Mouse (Mus musculus): Measurements from ENCODE around the gene Cldn24. TPM values are rescaled to one million over a fixed set of nuclear protein-coding genes. Genes with fewer than 3 reads are reported as not detected.

The Cldn24 gene
- polyA plus RNA-seq, 1 experiment from 2014 or later: not detected

DNA sequence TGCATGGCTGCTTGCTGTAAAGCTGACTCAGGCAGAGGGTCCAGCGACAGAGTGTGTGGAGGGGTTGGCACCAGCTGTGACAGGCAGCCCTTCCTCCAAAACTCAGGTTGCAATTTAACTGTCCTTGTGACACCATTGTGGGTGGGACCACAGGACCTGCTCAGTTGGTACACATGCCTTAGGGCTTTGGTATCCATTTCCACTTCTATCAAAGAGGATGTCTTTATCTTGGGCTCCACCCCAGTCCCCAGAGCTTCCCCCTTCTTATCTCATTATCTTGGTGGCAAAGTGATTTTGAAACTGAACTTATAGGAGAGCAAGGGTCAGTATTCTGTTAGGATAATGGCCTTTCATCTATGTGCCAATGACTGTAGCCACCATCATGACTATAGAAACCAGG lies 12.0 kb downstream of the Cldn24 start:
- H3K27me3 ChIP-seq: no peaks in the 10 kb centered on the region
- no peak overlapping the region for H3K4me3 ChIP-seq
- no peak for ATAC-seq (ENCODE audit: insufficient number of reproducible peaks, low FRiP score, low TSS enrichment, low read depth)
- peaks cover 37% of the 10 kb centered on the region for H3K36me3 ChIP-seq
- H3K9me3 ChIP-seq: no peaks in the 10 kb centered on the region
- H3K4me2 ChIP-seq: no peak overlapping the region
- H3K4me1 ChIP-seq: peaks cover 15% of the 10 kb centered on the region; the same call in 1 of the 2 replicates
- 56% methylated on average over 1 of the region's 1 CpGs for WGBS
- no peak overlapping the region for H3K9ac ChIP-seq
- no peak overlapping the region for H3K27ac ChIP-seq

- WGBS: 83% methylated on average over 7 of the region's 7 CpGs
- peaks cover 71% of the 10 kb centered on the region for H3K36me3 ChIP-seq
- ATAC-seq (ENCODE audit: insufficient number of reproducible peaks, low FRiP score, low TSS enrichment, low read depth): no peak
- no peak overlapping the region for H3K27ac ChIP-seq
- H3K27me3 ChIP-seq: no peaks in the 10 kb centered on the region
- no peaks in the 10 kb centered on the region for H3K9me3 ChIP-seq
- no peak overlapping the region for H3K4me2 ChIP-seq
- H3K4me1 ChIP-seq: no peaks in the 10 kb centered on the region
- H3K9ac ChIP-seq: no peak overlapping the region
- no peak overlapping the region for H3K4me3 ChIP-seq
Measured at GRCm38 (mm10) chr8:47843063-47843462, 21.1 kb downstream of the Cldn24 start.

DNA sequence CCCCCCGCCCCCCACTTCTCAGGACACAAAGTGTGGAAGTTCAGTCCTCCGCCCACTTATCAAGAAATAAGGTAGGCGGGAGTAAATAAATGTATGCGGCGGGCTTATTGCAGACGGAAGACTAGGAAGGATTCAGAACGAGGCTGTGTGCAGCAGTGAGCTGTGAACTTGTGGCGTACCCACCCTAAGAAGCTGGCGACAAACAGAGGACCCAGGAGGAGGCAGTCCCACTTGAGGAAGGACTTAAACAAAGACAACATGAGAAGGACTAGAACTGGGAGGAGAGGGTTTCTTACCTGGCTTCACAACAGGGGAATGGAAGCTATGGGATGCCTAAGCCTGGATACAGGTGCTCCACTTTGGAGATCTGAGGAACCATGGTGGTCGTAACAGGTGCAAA lies 21.7 kb downstream of the Cldn24 start:
- H3K27ac ChIP-seq: no peak overlapping the region
- 95% methylated on average over 10 of the region's 10 CpGs for WGBS
- H3K27me3 ChIP-seq: no peaks in the 10 kb centered on the region
- no peaks in the 10 kb centered on the region for H3K9me3 ChIP-seq
- no peak overlapping the region for H3K4me2 ChIP-seq
- ATAC-seq (ENCODE audit: insufficient number of reproducible peaks, low FRiP score, low TSS enrichment, low read depth): no peak
- H3K36me3 ChIP-seq: peaks cover 77% of the 10 kb centered on the region
- H3K4me1 ChIP-seq: no peaks in the 10 kb centered on the region
- H3K4me3 ChIP-seq: no peak overlapping the region
- H3K9ac ChIP-seq: no peak overlapping the region

DNA sequence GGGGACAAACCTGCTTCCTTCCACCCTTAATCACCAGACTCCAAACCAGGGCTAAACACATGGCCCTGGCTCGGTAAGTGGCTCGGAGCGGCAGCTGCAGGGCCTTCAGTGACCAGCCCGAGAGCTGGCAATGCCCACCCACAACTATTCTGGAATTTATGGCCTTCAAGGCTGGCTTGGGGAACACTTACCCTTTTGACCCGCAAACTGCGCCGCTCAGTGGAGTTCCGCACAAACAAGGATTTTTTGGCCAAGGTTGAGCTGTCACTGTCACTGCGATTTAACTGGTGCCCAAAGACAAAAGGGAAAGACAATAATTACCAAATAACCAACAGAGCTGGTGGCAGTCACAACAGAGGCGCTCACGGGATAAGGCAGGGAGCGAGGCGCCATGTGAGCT lies 24.0 kb downstream of the Cldn24 start:
- no peak overlapping the region for H3K4me2 ChIP-seq
- H3K36me3 ChIP-seq: peaks cover 75% of the 10 kb centered on the region
- ATAC-seq (ENCODE audit: insufficient number of reproducible peaks, low FRiP score, low TSS enrichment, low read depth): no peak
- H3K9ac ChIP-seq: no peak overlapping the region
- no peaks in the 10 kb centered on the region for H3K9me3 ChIP-seq
- no peak overlapping the region for H3K27ac ChIP-seq
- H3K27me3 ChIP-seq: no peaks in the 10 kb centered on the region
- 66% methylated on average over 13 of the region's 13 CpGs for WGBS
- H3K4me3 ChIP-seq: no peak overlapping the region
- no peaks in the 10 kb centered on the region for H3K4me1 ChIP-seq

- no peak overlapping the region for H3K27ac ChIP-seq
- WGBS: 94% methylated on average over 14 of the region's 14 CpGs
- H3K4me1 ChIP-seq: peaks cover 8% of the 10 kb centered on the region
- peaks cover 68% of the 10 kb centered on the region for H3K36me3 ChIP-seq
- H3K4me2 ChIP-seq: no peak overlapping the region
- H3K4me3 ChIP-seq: no peak overlapping the region
- H3K27me3 ChIP-seq: no peaks in the 10 kb centered on the region
- no peaks in the 10 kb centered on the region for H3K9me3 ChIP-seq
- H3K9ac ChIP-seq: no peak overlapping the region
- ATAC-seq (ENCODE audit: insufficient number of reproducible peaks, low FRiP score, low TSS enrichment, low read depth): no peak
Measured at GRCm38 (mm10) chr8:47847161-47847560, 25.2 kb downstream of the Cldn24 start.

GRCm38 (mm10) chr8:47847931-47848330 lies 26.0 kb downstream of the Cldn24 start:
- ATAC-seq (ENCODE audit: insufficient number of reproducible peaks, low FRiP score, low TSS enrichment, low read depth): no peak
- Histone ChIP-seq H3K36me3 (peaks cover 60% of the 10 kb centered on the region), H3K4me3 (no peak overlapping the region), H3K27me3 (no peaks in the 10 kb centered on the region), H3K9me3 (no peaks in the 10 kb centered on the region), H3K4me2 (no peak overlapping the region), H3K9ac (no peak overlapping the region), H3K4me1 (peaks cover 16% of the 10 kb centered on the region), H3K27ac (no peak overlapping the region)
- WGBS: 92% methylated on average over 6 of the region's 6 CpGs

DNA sequence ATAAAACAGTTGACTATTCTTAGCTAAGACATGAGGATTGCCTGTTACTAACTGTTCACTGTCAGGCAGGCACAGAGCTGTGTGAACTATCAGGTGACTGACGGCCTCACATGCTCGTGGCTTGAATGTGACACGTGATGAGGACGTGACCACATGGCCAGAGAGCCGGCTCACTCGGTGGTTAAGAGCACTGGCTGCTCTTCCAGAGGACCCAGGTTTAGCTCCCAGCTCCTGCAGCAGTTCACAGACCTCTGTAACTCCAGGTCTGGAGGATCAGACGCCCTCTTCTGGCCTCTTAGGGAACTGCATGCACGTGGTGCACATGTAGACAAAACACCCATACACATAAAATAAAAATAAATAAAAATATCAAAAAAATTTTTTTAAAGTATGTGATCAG lies 27.9 kb downstream of the Cldn24 start:
- Histone ChIP-seq H3K4me2 (no peak overlapping the region), H3K27ac (no peak overlapping the region), H3K36me3 (peaks cover 51% of the 10 kb centered on the region), H3K4me1 (peaks cover 24% of the 10 kb centered on the region), H3K9ac (no peak overlapping the region), H3K9me3 (no peaks in the 10 kb centered on the region), H3K27me3 (no peaks in the 10 kb centered on the region), H3K4me3 (no peak overlapping the region)
- WGBS: 75% methylated on average over 8 of the region's 8 CpGs
- no peak for ATAC-seq (ENCODE audit: insufficient number of reproducible peaks, low FRiP score, low TSS enrichment, low read depth)

- Histone ChIP-seq H3K36me3 (peaks cover 48% of the 10 kb centered on the region), H3K4me3 (peak overlapping the region; percentile 25), H3K27me3 (no peaks in the 10 kb centered on the region), H3K4me1 (peaks cover 24% of the 10 kb centered on the region), H3K4me2 (peak overlapping the region; percentile 39), H3K9ac (no peak overlapping the region), H3K27ac (peak overlapping the region; percentile 85), H3K9me3 (no peaks in the 10 kb centered on the region)
- ATAC-seq (ENCODE audit: insufficient number of reproducible peaks, low FRiP score, low TSS enrichment, low read depth): peak; percentile 41
- whole genome bisulfite sequencing: 21% methylated on average over 12 of the region's 12 CpGs
Measured at GRCm38 (mm10) chr8:47851824-47852502, 30.0 kb downstream of the Cldn24 start.

DNA sequence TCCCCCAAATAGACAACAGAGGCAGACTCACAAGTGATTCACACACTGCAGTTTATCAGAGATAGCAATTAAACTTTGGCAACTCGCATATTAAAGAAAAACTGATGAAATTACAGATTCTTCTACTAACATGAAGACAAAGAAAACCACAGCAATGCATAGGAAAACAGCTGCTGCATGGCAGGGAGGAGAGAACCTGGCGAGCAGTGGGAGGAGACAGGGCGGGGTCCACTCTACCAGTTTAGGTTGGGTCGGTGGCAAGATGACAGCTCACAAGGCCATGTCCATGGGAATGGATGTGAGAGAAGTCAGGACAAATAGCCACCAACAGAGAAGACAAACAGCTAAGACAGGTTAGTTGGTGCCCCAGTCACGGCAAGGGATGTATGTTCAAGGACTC lies 30.8 kb downstream of the Cldn24 start:
- H3K9me3 ChIP-seq: no peaks in the 10 kb centered on the region
- no peak overlapping the region for H3K4me3 ChIP-seq
- WGBS: 77% methylated on average over 5 of the region's 5 CpGs
- peak overlapping the region; percentile 39; the same call in 1 of the 2 replicates for H3K4me2 ChIP-seq
- no peaks in the 10 kb centered on the region for H3K27me3 ChIP-seq
- peaks cover 24% of the 10 kb centered on the region for H3K4me1 ChIP-seq
- no peak for ATAC-seq (ENCODE audit: insufficient number of reproducible peaks, low FRiP score, low TSS enrichment, low read depth)
- H3K36me3 ChIP-seq: peaks cover 44% of the 10 kb centered on the region
- no peak overlapping the region for H3K9ac ChIP-seq
- H3K27ac ChIP-seq: peak overlapping the region; percentile 85

GRCm38 (mm10) chr8:47853356-47853755 lies 31.4 kb downstream of the Cldn24 start:
- Histone ChIP-seq H3K9me3 (no peaks in the 10 kb centered on the region), H3K9ac (no peak overlapping the region), H3K36me3 (peaks cover 44% of the 10 kb centered on the region), H3K4me2 (no peak overlapping the region), H3K27ac (peak overlapping the region; percentile 85), H3K4me1 (peaks cover 24% of the 10 kb centered on the region), H3K27me3 (no peaks in the 10 kb centered on the region), H3K4me3 (no peak overlapping the region)
- 70% methylated on average over 5 of the region's 5 CpGs for WGBS
- ATAC-seq (ENCODE audit: insufficient number of reproducible peaks, low FRiP score, low TSS enrichment, low read depth): peak; percentile 65; the same call in 1 of the 2 replicates

- no peak for ATAC-seq (ENCODE audit: insufficient number of reproducible peaks, low FRiP score, low TSS enrichment, low read depth)
- Histone ChIP-seq H3K4me3 (no peak overlapping the region), H3K9ac (no peak overlapping the region), H3K36me3 (peaks cover 77% of the 10 kb centered on the region), H3K27me3 (no peaks in the 10 kb centered on the region), H3K4me1 (no peaks in the 10 kb centered on the region), H3K4me2 (no peak overlapping the region), H3K27ac (no peak overlapping the region), H3K9me3 (no peaks in the 10 kb centered on the region)
- WGBS: 92% methylated on average over 12 of the region's 12 CpGs
Measured at GRCm38 (mm10) chr8:47859259-47859658, 37.3 kb downstream of the Cldn24 start.

DNA sequence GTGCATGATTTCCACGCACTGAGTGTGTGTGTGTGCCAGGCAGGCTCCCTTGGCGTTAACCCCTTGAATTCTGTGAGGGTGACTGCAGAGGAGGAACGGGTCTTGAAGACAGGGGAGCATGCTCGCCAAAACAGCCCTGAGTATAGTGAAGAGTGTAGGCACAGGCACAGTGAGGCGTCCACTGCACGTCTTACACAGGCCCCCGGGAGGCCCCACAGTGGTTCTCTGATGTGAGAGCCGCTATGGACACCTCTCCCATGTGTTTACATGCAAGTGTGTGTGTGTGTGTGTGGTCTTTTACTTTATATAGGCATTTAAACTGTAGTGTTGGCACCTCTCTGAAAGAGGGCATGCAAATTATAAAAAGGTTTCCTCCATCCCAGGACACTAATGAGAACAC lies 44.6 kb downstream of the Cldn24 start:
- Histone ChIP-seq H3K9ac (no peak overlapping the region), H3K27ac (no peak overlapping the region), H3K4me1 (no peaks in the 10 kb centered on the region), H3K36me3 (peaks cover 77% of the 10 kb centered on the region), H3K4me2 (no peak overlapping the region), H3K9me3 (no peaks in the 10 kb centered on the region), H3K27me3 (no peaks in the 10 kb centered on the region), H3K4me3 (no peak overlapping the region)
- WGBS: 84% methylated on average over 8 of the region's 8 CpGs
- peak; percentile 35; the same call in 1 of the 2 replicates for ATAC-seq (ENCODE audit: insufficient number of reproducible peaks, low FRiP score, low TSS enrichment, low read depth)

DNA sequence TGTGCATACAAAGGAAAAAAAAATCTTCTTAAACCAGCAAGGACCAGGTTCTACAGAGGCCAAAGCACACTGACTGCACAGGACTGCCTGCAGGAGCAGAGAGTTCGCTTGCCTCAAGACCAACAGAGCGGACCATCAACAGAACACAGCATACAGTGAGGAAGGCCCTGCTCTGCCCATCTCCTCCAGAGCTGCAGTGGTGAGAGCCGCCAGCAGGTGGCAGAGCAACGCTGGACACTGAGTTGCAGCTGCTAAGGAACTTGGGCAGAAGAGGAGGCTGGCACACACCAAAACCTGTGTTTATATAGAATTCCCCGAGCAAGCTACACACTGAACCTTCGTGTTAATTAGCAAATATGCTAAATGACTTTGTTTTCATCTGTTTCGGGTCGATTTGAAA lies 45.1 kb downstream of the Cldn24 start:
- H3K9ac ChIP-seq: no peak overlapping the region
- peaks cover 73% of the 10 kb centered on the region for H3K36me3 ChIP-seq
- H3K27ac ChIP-seq: no peak overlapping the region
- no peak overlapping the region for H3K4me2 ChIP-seq
- 32% methylated on average over 8 of the region's 8 CpGs for WGBS
- no peak for ATAC-seq (ENCODE audit: insufficient number of reproducible peaks, low FRiP score, low TSS enrichment, low read depth)
- H3K9me3 ChIP-seq: no peaks in the 10 kb centered on the region
- no peaks in the 10 kb centered on the region for H3K27me3 ChIP-seq
- 0 out of 2 replicates have a peak, but pooled peaks cover 4% of the 10 kb centered on the region for H3K4me1 ChIP-seq
- no peak overlapping the region for H3K4me3 ChIP-seq
